Mouse (Mus musculus) embryo, embryonic 11 days (tissue): ENCODE measurements at regions not wholly inside any gene's neighbourhood (a gene's known extent, or its start where the extent isn't known, plus 50 kb on each side); places are given as distances from the start of the nearest gene placed in this dataset.

Experiments
- DNase-seq: peaks from one replicate; pipeline ENCODE4 v3.0.0-alpha.2; 2015

- DNase-seq = no peak
These were observed 920.3 kb downstream of the A830018L16Rik start for GRCm38 (mm10) chr1:12334186-12334585.

GRCm38 (mm10) chr1:12344726-12345438, 931.0 kb downstream of the A830018L16Rik start:
- no peak for DNase-seq

GRCm38 (mm10) chr1:12345439-12345819, 931.5 kb downstream of the A830018L16Rik start:
- DNase-seq = no peak

- DNase-seq = no peak
These were observed 940.6 kb downstream of the A830018L16Rik start for GRCm38 (mm10) chr1:12354531-12354930.

GRCm38 (mm10) chr1:12367872-12368271, 954.0 kb downstream of the A830018L16Rik start:
- no peak for DNase-seq

GRCm38 (mm10) chr1:12372968-12373367, 959.1 kb downstream of the A830018L16Rik start:
- no peak for DNase-seq

GRCm38 (mm10) chr1:12398146-12398884, 984.4 kb downstream of the A830018L16Rik start:
- DNase-seq = peak; percentile 72

- DNase-seq = no peak
These were observed 991.7 kb downstream of the A830018L16Rik start for GRCm38 (mm10) chr1:12405391-12406270.

GRCm38 (mm10) chr1:12409738-12410523, 996.0 kb downstream of the A830018L16Rik start:
- DNase-seq = no peak

- no peak for DNase-seq
These were observed 996.6 kb downstream of the A830018L16Rik start for GRCm38 (mm10) chr1:12410524-12410886.

- DNase-seq = no peak
These were observed 1010.6 kb downstream of the A830018L16Rik start for GRCm38 (mm10) chr1:12424510-12424909.

- peak; percentile 55 for DNase-seq
These were observed 1024.0 kb downstream of the A830018L16Rik start for GRCm38 (mm10) chr1:12437894-12438293.

GRCm38 (mm10) chr1:12466255-12466654, 1052.3 kb downstream of the A830018L16Rik start:
- DNase-seq = no peak

GRCm38 (mm10) chr1:12478983-12479763, 1065.3 kb downstream of the A830018L16Rik start:
- peak; percentile 18 for DNase-seq

GRCm38 (mm10) chr1:12500442-12500841, 1086.5 kb downstream of the A830018L16Rik start:
- no peak for DNase-seq

- no peak for DNase-seq
These were observed 1094.1 kb downstream of the A830018L16Rik start for GRCm38 (mm10) chr1:12507997-12508396.

- peak; percentile 36 for DNase-seq
These were observed 1096.4 kb downstream of the A830018L16Rik start for GRCm38 (mm10) chr1:12510129-12510816.

- no peak for DNase-seq
These were observed 1105.7 kb downstream of the A830018L16Rik start for GRCm38 (mm10) chr1:12519601-12520000.

- DNase-seq = no peak
These were observed 1142.0 kb downstream of the A830018L16Rik start for GRCm38 (mm10) chr1:12555859-12556258.

- no peak for DNase-seq
These were observed 1158.0 kb downstream of the A830018L16Rik start for GRCm38 (mm10) chr1:12571755-12572358.

- no peak for DNase-seq
These were observed 1158.9 kb downstream of the A830018L16Rik start for GRCm38 (mm10) chr1:12572770-12573169.
